Mouse (Mus musculus) bone marrow, adult 2 months (tissue): Measurements from ENCODE around the gene Gm11111. TPM values are rescaled to one million over a fixed set of nuclear protein-coding genes. Genes with fewer than 3 reads are reported as not detected.
"Not testable (repeated sequence)": the region's sequence is repeated elsewhere in the genome, so short reads cannot be mapped to it uniquely, and the experiment has no call there.

Experiments
- H3K27ac ChIP-seq: fragments of 200-500 bp; 2 replicates; pipeline ENCODE4 v1.5.1; 2012; ENCODE audit warnings: low read depth, mild to moderate bottlenecking, control low read depth, inconsistent platforms, low read length; ENCODE audit not compliant: control insufficient read depth, poor library complexity, insufficient read depth
- H3K4me1 ChIP-seq: fragments of 200-500 bp; 2 replicates; pipeline ENCODE4 v1.6.1; 2011; ENCODE audit warnings: low read length; ENCODE audit not compliant: control insufficient read depth, insufficient read depth
- H3K4me3 ChIP-seq: fragments of 200-500 bp; replicated peaks from 2 replicates; pipeline ENCODE3; 2011; ENCODE audit warnings: mild to moderate bottlenecking, low read depth, low read length, control low read depth; ENCODE audit not compliant: control insufficient read depth
- CTCF ChIP-seq: fragments of 200-500 bp; IDR thresholded peaks from 2 replicates; pipeline ENCODE4 v1.5.1; 2011; ENCODE audit warnings: low read length, control low read depth; ENCODE audit not compliant: control insufficient read depth, insufficient read depth
- POLR2A ChIP-seq: fragments of 200-500 bp; IDR thresholded peaks from 2 replicates; pipeline ENCODE4 v1.6.1; 2011; ENCODE audit warnings: low read depth, mild to moderate bottlenecking, control low read depth, low read length, borderline replicate concordance; ENCODE audit not compliant: control insufficient read depth
- WGBS: fragments of 180-500 bp; shearing (Covaris S2); methylation state at CpG from one replicate; pipeline ENCODE4 v1.1.7; 2018; 5-methylcytosine and 5-hydroxymethylcytosine counted together
- polyA plus RNA-seq: library from polyadenylated mRNA; stranded (reverse); fragments of >200 nt; gene quantifications from 2 replicates; pipeline ENCODE4 v1.2.4, GENCODE M21; 2011; ENCODE audit warnings: low replicate concordance; ENCODE audit not compliant: missing spikeins, insufficient read depth, insufficient read length

The Gm11111 gene
- polyA plus RNA-seq, 1 experiment, result not detected

- Histone ChIP-seq H3K27ac (no peak overlapping the region), H3K4me1 (no peaks in the 10 kb centered on the region), H3K4me3 (no peak overlapping the region)
- no peak for TF ChIP-seq CTCF
- no peak for TF ChIP-seq POLR2A
- WGBS, result 66% methylated on average over 12 of the region's 12 CpGs
Measured at GRCm38 (mm10) chr5:98574711-98575470, 22.4 kb downstream of the Gm11111 start.

GRCm38 (mm10) chr5:98575471-98575834, 23.0 kb downstream of the Gm11111 start:
- Histone ChIP-seq H3K4me1 (no peaks in the 10 kb centered on the region), H3K27ac (no peak overlapping the region), H3K4me3 (no peak overlapping the region)
- no peak for TF ChIP-seq CTCF
- no peak for TF ChIP-seq POLR2A
- WGBS, result 67% methylated on average over 4 of the region's 4 CpGs

GRCm38 (mm10) chr5:98576538-98576937, 24.0 kb downstream of the Gm11111 start:
- 82% methylated on average over 6 of the region's 6 CpGs for WGBS

GRCm38 (mm10) chr5:98578398-98578797, 25.9 kb downstream of the Gm11111 start:
- WGBS, result 1% methylated on average over 2 of the region's 2 CpGs
- H3K27ac ChIP-seq, result no peak overlapping the region
- no peak overlapping the region for H3K4me3 ChIP-seq
- no peak for TF ChIP-seq CTCF
- TF ChIP-seq POLR2A, result no peak
- H3K4me1 ChIP-seq, result no peaks in the 10 kb centered on the region

More at GRCm38 (mm10) chr5:98576538-98576937, 24.0 kb downstream of the Gm11111 start:
- not testable (repeated sequence) for H3K4me1 ChIP-seq, H3K27ac ChIP-seq, H3K4me3 ChIP-seq

- TF ChIP-seq POLR2A, result no peak
- TF ChIP-seq CTCF, result no peak
- H3K4me1 ChIP-seq, result no peaks in the 10 kb centered on the region
- no peak overlapping the region for H3K4me3 ChIP-seq
- no peak overlapping the region for H3K27ac ChIP-seq
- 58% methylated on average over 5 of the region's 5 CpGs for WGBS
Measured at GRCm38 (mm10) chr5:98580811-98581210, 28.3 kb downstream of the Gm11111 start.

- WGBS, result 75% methylated on average over 3 of the region's 3 CpGs
- no peak for TF ChIP-seq CTCF
- no peak for TF ChIP-seq POLR2A
- H3K4me1 ChIP-seq, result no peaks in the 10 kb centered on the region
- H3K27ac ChIP-seq, result no peak overlapping the region
- H3K4me3 ChIP-seq, result no peak overlapping the region
Measured at GRCm38 (mm10) chr5:98582051-98582450, 29.6 kb downstream of the Gm11111 start.

- TF ChIP-seq POLR2A, result no peak
- no peak for TF ChIP-seq CTCF
- no peaks in the 10 kb centered on the region for H3K4me1 ChIP-seq
- no peak overlapping the region for H3K27ac ChIP-seq
- H3K4me3 ChIP-seq, result no peak overlapping the region
Measured at GRCm38 (mm10) chr5:98585915-98586314, 33.4 kb downstream of the Gm11111 start.

Other genes with a start within 250 kb of the Gm11111 start
- gene Cfap299, start 223.4 kb upstream of the Gm11111 start, polyA plus RNA-seq, result not detected in 2 replicates